Mouse (Mus musculus) c-Kit-negative CD71-positive TER-119-positive erythroid progenitor cells, embryonic 14.5 days (primary cell): Measurements from ENCODE around the gene Slc25a12.
A peak's percentile ranks its signal among the peaks of the same experiment; 100 is the strongest.
"Not testable (repeated sequence)": the region's sequence is repeated elsewhere in the genome, so short reads cannot be mapped to it uniquely, and the experiment has no call there.

ENCODE experiments used
- DNase-seq: peaks from one replicate; pipeline ENCODE4 v3.0.0-alpha.2; 2013; ENCODE audit warnings: low read depth, low spot score

The Slc25a12 gene

DNA sequence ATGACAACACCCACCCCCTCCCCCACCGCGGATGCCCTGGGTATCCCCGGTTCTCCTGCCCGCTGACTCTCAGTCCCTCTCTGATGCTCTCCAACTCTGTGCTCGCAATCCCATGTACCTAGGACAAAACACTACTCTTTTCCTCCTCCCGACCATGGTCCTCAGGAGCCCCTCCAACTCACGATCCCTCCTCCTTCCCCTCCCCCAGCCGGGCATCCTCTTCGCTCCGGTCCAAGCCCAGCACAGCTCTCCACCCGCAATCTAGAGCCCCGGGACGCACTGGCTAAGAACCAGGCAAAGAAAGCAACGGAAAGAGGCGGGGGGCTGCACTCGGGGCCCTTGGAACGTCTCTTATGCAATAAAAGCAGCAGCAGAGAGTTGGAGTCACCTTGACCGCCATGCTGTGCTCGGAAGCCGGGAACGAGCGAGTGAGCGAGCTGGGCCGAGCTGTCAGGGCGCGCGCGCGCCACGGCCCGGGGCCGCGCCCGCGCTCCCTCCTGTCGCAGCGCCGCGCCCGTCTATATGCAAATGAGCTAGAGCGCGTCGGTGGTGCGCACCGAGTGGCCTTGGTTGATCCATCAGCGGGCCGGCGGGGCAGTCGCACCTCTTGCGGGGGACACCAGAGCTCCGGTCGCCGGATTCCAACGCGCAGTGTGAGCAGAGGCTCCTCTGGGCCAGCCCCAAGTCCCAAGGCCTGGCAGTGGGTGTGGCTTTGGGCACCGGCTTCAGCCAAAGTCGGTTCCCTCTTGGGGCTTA lies at the start of gene Slc25a12:
TSS of gene Slc25a12 (minus strand) at position 625 of the 756 bp plus-strand sequence.
- peak; percentile 85 for DNase-seq

DNA sequence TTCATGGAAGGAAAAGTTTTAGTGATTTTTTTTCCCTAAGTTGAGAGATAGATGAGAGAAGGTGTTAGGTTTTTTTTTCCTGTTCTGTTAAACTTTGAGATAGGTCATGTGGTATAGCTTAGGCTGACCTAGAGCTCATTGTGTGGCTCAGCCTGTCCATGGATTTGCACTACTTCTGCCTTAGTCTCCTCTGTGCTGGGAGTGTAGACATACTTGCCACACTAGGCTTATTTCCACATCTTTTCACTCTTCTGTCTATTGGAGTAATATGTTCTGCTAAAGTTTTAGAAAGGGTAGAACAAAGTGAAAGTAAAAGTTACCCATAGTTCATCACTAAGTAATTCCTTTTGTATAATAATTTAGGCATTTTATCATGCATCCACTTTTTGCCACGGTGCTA lies 38.1 kb upstream of the Slc25a12 start:
- DNase-seq = no peak

DNA sequence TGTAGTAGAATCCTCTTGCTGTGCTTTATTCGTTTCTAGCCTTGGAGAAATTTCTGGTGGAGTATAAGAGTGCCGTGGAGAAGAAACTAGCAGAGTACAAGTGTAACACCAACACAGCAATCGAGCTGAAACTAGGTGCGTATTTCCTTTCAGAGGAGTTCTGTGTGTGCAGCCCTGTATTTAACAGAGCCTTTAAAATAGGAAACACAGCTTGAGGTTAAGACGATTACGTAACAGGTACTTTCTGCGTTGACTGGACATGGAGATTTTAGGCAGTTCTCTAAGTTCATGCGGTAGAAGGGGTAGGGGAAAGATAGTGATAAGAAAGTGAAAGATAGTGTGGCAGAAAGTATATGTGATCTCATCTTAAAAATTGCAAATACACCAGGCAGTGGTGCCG lies 22.3 kb upstream of the Slc25a12 start:
- no peak for DNase-seq

GRCm38 (mm10) chr2:71388951-71389763 lies 21.6 kb upstream of the Slc25a12 start, which contains the start of gene Hat1:
Gene Hat1, plus strand, starts transcription at chr2:71388958.
- peak; percentile 91 for DNase-seq

GRCm38 (mm10) chr2:71387766-71388165 lies 20.2 kb upstream of the Slc25a12 start:
- DNase-seq = no peak

DNA sequence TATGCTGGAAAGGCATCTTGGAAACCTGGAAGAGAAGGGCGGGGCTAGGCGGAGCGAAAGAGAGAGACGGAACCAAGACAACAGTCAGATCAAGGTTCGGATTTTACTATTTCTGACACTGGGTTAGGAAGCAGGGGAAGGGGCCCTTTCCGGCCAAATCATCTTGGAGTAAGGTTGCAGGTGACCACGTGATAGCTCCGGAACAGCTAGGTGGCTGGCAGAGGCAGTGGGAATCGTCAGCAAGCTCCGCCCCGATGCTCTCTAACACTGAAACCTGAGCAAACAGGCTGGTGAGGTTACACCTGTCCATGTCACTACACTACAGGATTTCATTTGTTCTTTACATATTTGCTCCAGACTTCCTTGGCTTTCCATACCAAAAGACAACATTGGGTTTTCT lies 16.3 kb upstream of the Slc25a12 start:
- DNase-seq = no peak

DNA sequence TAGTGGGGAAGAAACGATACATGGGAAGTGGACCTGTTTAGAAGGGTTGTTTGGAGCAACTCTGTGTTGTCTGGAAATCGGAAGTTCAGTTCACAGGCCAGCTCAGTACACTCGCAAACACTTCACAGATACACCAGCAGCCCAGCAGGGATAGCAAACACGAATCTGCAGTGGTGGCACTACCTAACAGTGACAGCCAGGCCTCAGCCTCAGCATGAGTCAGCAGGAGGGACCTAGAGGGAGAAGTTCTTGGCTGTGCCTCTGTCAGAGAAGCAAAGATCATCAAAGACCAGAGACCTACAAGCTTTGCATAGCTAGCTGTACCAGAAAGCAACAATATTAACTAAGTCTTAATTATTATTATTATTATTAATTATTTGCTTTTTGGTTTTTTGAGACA lies 14.4 kb upstream of the Slc25a12 start:
- no peak for DNase-seq

GRCm38 (mm10) chr2:71377426-71377825 lies 9.9 kb upstream of the Slc25a12 start:
- no peak for DNase-seq

- DNase-seq = no peak
These were observed 8.9 kb upstream of the Slc25a12 start for GRCm38 (mm10) chr2:71376433-71376906.

- DNase-seq = no peak
These were observed 7.0 kb upstream of the Slc25a12 start for GRCm38 (mm10) chr2:71374275-71375155.

GRCm38 (mm10) chr2:71372261-71372660 lies 4.7 kb upstream of the Slc25a12 start:
- DNase-seq = not testable (repeated sequence)

- DNase-seq = no peak
These were observed 4.2 kb upstream of the Slc25a12 start for GRCm38 (mm10) chr2:71371790-71372189.

DNA sequence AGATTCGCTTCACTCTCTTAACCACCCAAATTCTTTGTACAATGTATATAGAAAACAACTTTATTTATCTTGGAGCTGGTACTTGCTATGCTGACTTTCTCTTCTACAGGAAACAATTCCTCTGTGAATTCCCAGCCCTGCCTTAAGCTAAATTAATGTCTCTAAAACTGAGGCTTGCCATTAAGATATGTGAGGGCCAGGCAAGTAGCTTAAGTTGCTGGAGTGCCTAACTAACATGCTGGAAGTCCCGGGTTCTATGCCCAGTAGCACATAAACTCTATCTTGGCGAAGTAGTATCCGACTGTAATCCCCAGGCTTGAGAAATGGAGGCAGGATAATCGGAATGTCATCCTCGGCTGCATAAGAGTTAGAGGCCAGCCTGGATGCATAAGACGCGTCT lies 537 bp upstream of the Slc25a12 start:
- no peak for DNase-seq

- DNase-seq = no peak
These were observed 878 bp downstream of the Slc25a12 start for GRCm38 (mm10) chr2:71366618-71367124.

GRCm38 (mm10) chr2:71360192-71360591 lies 7.4 kb downstream of the Slc25a12 start:
- DNase-seq = no peak

- DNase-seq = no peak
These were observed 9.2 kb downstream of the Slc25a12 start for GRCm38 (mm10) chr2:71358347-71358746.

DNA sequence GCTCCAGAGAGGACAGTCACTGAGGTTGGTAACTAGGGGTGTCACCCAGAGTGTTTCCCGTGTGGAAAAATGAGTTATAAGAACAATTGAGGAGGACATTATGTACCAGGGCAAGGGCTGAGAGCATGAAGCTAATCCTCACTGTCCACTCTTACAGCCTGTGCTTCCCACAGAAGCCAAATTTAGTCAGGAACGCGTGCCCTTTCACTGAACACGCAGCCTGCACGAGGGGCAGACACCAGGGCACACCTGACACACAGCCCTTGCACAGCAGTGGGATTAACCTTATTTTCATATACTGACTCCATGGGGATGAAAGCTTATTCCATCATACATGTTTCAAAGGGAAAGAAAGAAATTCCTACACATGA lies 13.5 kb downstream of the Slc25a12 start:
- no peak for DNase-seq

GRCm38 (mm10) chr2:71353306-71354054 lies 14.1 kb downstream of the Slc25a12 start:
- DNase-seq = no peak

- no peak for DNase-seq
These were observed 15.9 kb downstream of the Slc25a12 start for GRCm38 (mm10) chr2:71351727-71351987.

- no peak for DNase-seq
These were observed 16.4 kb downstream of the Slc25a12 start for GRCm38 (mm10) chr2:71350904-71351726.
